Mouse (Mus musculus) brain, embryonic 14.5 days (tissue): ENCODE measurements around the gene Acot5. TPM values are rescaled to one million over a fixed set of nuclear protein-coding genes. Genes with fewer than 3 reads are reported as not detected.
A peak's percentile ranks its signal among the peaks of the same experiment; 100 is the strongest.
"Not testable (repeated sequence)": the region's sequence is repeated elsewhere in the genome, so short reads cannot be mapped to it uniquely, and the experiment has no call there.

Source experiments
- DNase-seq: peaks from one replicate; pipeline ENCODE4 v3.0.0-alpha.2; 2011; ENCODE audit warnings: low read depth
- CTCF ChIP-seq: fragments of 200-500 bp; IDR thresholded peaks from 2 replicates; pipeline ENCODE4 v1.5.1; 2012; ENCODE audit warnings: inconsistent platforms, mild to moderate bottlenecking, moderate library complexity, borderline replicate concordance; ENCODE audit not compliant: insufficient read depth, insufficient read length; ENCODE audit errors: extremely low read depth
- POLR2A ChIP-seq: fragments of 200-500 bp; IDR thresholded peaks from 2 replicates; pipeline ENCODE4 v1.6.1; 2012; ENCODE audit warnings: mild to moderate bottlenecking, inconsistent platforms, borderline replicate concordance; ENCODE audit not compliant: poor library complexity, insufficient read depth, insufficient read length, severe bottlenecking; ENCODE audit errors: extremely low read depth
- polyA plus RNA-seq: library from polyadenylated mRNA; depleted of rRNA; stranded (reverse); fragments of >200 nt; gene quantifications from 2 replicates; pipeline ENCODE4 v1.2.3, GENCODE M21; 2012; rRNA removed

Acot5 gene
- 0.07 TPM in 1 of 2 replicates, not detected in the other for polyA plus RNA-seq

GRCm38 (mm10) chr12:84068986-84069385 lies at the start of gene Acot5:
Gene Acot5 (plus strand): TSS chr12:84069325.
- TF ChIP-seq CTCF (no peak), POLR2A (no peak)
- no peak for DNase-seq

GRCm38 (mm10) chr12:84020528-84020927 lies 48.6 kb upstream of the Acot5 start:
- peak; percentile 70 for DNase-seq

GRCm38 (mm10) chr12:84022266-84022665 lies 46.9 kb upstream of the Acot5 start:
- not testable (repeated sequence) for DNase-seq

GRCm38 (mm10) chr12:84023052-84023745 lies 45.9 kb upstream of the Acot5 start:
- no peak for TF ChIP-seq POLR2A
- no peak for TF ChIP-seq CTCF
- no peak for DNase-seq

- DNase-seq, result no peak
- no peak for TF ChIP-seq POLR2A
- TF ChIP-seq CTCF, result no peak
These were observed 43.2 kb upstream of the Acot5 start for GRCm38 (mm10) chr12:84025888-84026287.

- DNase-seq, result not testable (repeated sequence)
These were observed 40.8 kb upstream of the Acot5 start for GRCm38 (mm10) chr12:84028328-84028727.

GRCm38 (mm10) chr12:84029043-84029442 lies 40.1 kb upstream of the Acot5 start:
- DNase-seq, result not testable (repeated sequence)

- DNase-seq, result peak; percentile 85
- TF ChIP-seq POLR2A (no peak), CTCF (peak; percentile 84)
These were observed 38.3 kb upstream of the Acot5 start for GRCm38 (mm10) chr12:84030659-84031332.

GRCm38 (mm10) chr12:84032854-84033253 lies 36.3 kb upstream of the Acot5 start:
- TF ChIP-seq CTCF, result no peak
- no peak for TF ChIP-seq POLR2A
- DNase-seq, result no peak

- not testable (repeated sequence) for DNase-seq
These were observed 35.8 kb upstream of the Acot5 start for GRCm38 (mm10) chr12:84033302-84033701.

- no peak for DNase-seq
- TF ChIP-seq POLR2A, result no peak
- TF ChIP-seq CTCF, result no peak
These were observed 35.0 kb upstream of the Acot5 start for GRCm38 (mm10) chr12:84034108-84034507.

- peak; percentile 5 for DNase-seq
These were observed 30.9 kb upstream of the Acot5 start, which contains the start of gene Acot4 for GRCm38 (mm10) chr12:84038241-84038640. Gene Acot4 (plus strand): TSS chr12:84038379.

- DNase-seq, result peak; percentile 47
These were observed 30.4 kb upstream of the Acot5 start, which contains the start of gene Gm49366 for GRCm38 (mm10) chr12:84038691-84039111. Gene Gm49366 (plus strand): TSS chr12:84038935.

- no peak for TF ChIP-seq CTCF
- no peak for TF ChIP-seq POLR2A
- no peak for DNase-seq
These were observed 26.9 kb upstream of the Acot5 start for GRCm38 (mm10) chr12:84042248-84042647.

- TF ChIP-seq CTCF (no peak), POLR2A (no peak)
These were observed 25.1 kb upstream of the Acot5 start for GRCm38 (mm10) chr12:84044045-84044444.

More at GRCm38 (mm10) chr12:84044045-84044444, 25.1 kb upstream of the Acot5 start:
- DNase-seq, result no peak
